Mouse (Mus musculus) cerebellum, postnatal 4 days (tissue): ENCODE results near the gene Lefty1.
A peak's percentile ranks its signal among the peaks of the same experiment; 100 is the strongest.
"Not testable (repeated sequence)": the region's sequence is repeated elsewhere in the genome, so short reads cannot be mapped to it uniquely, and the experiment has no call there.

Source experiments
- DNase-seq, 2 experiments: peaks; one replicate each; pipeline ENCODE4 v3.0.0; 2022; ENCODE audit warnings: low spot score in 2 of 2, mixed read lengths in 1 of 2

Lefty1 gene

GRCm38 (mm10) chr1:180922273-180923048, 12.4 kb upstream of the Lefty1 start:
- no peak for DNase-seq

- no peak for DNase-seq
Measured at GRCm38 (mm10) chr1:180924737-180925136, 10.1 kb upstream of the Lefty1 start.

- no peak for DNase-seq
Measured at GRCm38 (mm10) chr1:180926286-180926685, 8.5 kb upstream of the Lefty1 start.

- no peak for DNase-seq
Measured at GRCm38 (mm10) chr1:180929599-180929998, 5.2 kb upstream of the Lefty1 start.

- DNase-seq, result no peak
Measured at GRCm38 (mm10) chr1:180931106-180931505, 3.7 kb upstream of the Lefty1 start.

GRCm38 (mm10) chr1:180933659-180934058, 1.2 kb upstream of the Lefty1 start:
- DNase-seq, result no peak

- not testable (repeated sequence) for DNase-seq
Measured at GRCm38 (mm10) chr1:180936610-180937398, 2.0 kb downstream of the Lefty1 start.

GRCm38 (mm10) chr1:180937631-180938030, 2.8 kb downstream of the Lefty1 start:
- DNase-seq, result not testable (repeated sequence)

GRCm38 (mm10) chr1:180938781-180939180, 4.0 kb downstream of the Lefty1 start:
- DNase-seq, result not testable (repeated sequence)

GRCm38 (mm10) chr1:180940776-180941460, 6.1 kb downstream of the Lefty1 start:
- DNase-seq, result no peak

- DNase-seq, result no peak
Measured at GRCm38 (mm10) chr1:180941726-180942125, 6.9 kb downstream of the Lefty1 start.

GRCm38 (mm10) chr1:180942166-180943031, 7.6 kb downstream of the Lefty1 start, which contains the start of gene Tmem63a:
Tmem63a (plus strand) TSS chr1:180942344.
- peak in 1 of 2 experiments; percentile 29 for DNase-seq

- DNase-seq, result no peak
Measured at GRCm38 (mm10) chr1:180943032-180943644, 8.3 kb downstream of the Lefty1 start.

GRCm38 (mm10) chr1:180943896-180944295, 9.1 kb downstream of the Lefty1 start:
- no peak for DNase-seq

GRCm38 (mm10) chr1:180944553-180944952, 9.7 kb downstream of the Lefty1 start:
- no peak for DNase-seq

- DNase-seq, result no peak
Measured at GRCm38 (mm10) chr1:180945001-180945980, 10.5 kb downstream of the Lefty1 start.

- DNase-seq, result no peak
Measured at GRCm38 (mm10) chr1:180946448-180946847, 11.6 kb downstream of the Lefty1 start.

GRCm38 (mm10) chr1:180952085-180952746, 17.4 kb downstream of the Lefty1 start:
- no peak for DNase-seq

GRCm38 (mm10) chr1:180952808-180953207, 18.0 kb downstream of the Lefty1 start:
- no peak for DNase-seq
